Mouse (Mus musculus): ENCODE results near the gene Tmem260. TPM values are rescaled to one million over a fixed set of nuclear protein-coding genes. Genes with fewer than 3 reads are reported as not detected.

Tmem260 gene
- polyA plus RNA-seq, 1 experiment from 2014 or later = 10.0 TPM

DNA sequence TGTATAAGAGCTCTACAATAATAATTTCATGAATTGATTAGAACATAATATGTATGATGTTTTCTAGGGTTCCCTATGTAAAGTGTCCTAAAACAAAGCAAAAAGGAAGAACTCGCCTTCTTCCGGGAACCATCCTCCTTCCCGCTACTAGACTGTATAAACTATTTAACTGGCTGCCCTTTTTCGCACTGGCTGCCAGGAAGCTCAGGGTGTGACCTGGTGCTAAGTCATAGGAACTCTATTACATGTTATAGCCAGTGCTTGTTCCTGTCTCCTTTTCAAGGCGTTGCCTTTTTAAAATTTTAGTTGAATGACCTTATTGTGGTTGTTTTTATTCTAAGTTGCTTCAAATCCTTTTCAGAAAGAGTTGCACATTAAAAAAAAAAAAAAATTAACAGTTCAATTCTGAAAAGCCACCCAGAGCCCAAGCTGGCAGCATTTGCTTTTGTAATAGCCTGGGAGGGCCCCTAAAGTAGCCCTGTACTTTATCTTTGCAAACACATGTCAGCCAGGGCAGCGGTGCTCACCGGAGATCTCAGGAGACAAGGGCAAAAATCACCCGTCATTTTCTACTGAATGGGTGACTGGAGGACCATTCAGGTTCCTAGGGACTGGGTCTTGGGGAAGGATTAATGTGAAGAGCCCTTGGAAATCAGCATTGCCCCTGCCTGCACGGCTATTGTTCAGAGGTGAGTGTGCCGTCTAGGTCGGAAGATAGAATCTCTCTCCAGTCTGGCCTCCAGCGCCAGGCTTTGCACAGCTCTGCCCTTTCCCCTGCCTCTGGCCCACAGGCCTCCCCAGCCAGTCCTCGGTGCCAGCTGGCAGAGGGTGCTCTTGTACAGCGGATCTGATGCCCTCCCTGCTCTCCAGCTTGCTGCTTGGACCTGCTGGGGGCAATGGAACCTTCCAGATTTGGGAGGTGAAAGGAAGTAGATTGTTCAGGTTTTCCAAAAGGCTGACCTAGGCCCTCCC, 92.2 kb downstream of the Tmem260 start:
- Histone ChIP-seq H3K27me3 (replicated peaks; ENCODE audit: insufficient read depth, low read length) (no peaks in the 10 kb centered on the region), H3K36me3 (ENCODE audit: insufficient read depth, low read length) (no peaks in the 10 kb centered on the region), H3K4me2 (replicated peaks; ENCODE audit: low read depth, low read length) (no peak overlapping the region), H3K9ac (replicated peaks; ENCODE audit: low read depth) (no peak overlapping the region), H3K27ac (ENCODE audit: low read length) (no peak overlapping the region), H3K9me3 (ENCODE audit: low read length) (no peaks in the 10 kb centered on the region), H3K4me3 (ENCODE audit: low read depth, low read length) (no peak overlapping the region), H3K4me1 (ENCODE audit: insufficient read depth, low read depth, low read length) (no peaks in the 10 kb centered on the region)
- no peak for DNase-seq (ENCODE audit: low spot score)
- ATAC-seq = no peak
- no peak for TF ChIP-seq EP300 (IDR thresholded peaks at IDR 0.05)
- 0 out of 2 replicates have a peak, but pooled peaks have one; percentile 10 for TF ChIP-seq CTCF (IDR thresholded peaks at IDR 0.05)
- 57% methylated on average over 14 of the region's 14 CpGs for WGBS

DNA sequence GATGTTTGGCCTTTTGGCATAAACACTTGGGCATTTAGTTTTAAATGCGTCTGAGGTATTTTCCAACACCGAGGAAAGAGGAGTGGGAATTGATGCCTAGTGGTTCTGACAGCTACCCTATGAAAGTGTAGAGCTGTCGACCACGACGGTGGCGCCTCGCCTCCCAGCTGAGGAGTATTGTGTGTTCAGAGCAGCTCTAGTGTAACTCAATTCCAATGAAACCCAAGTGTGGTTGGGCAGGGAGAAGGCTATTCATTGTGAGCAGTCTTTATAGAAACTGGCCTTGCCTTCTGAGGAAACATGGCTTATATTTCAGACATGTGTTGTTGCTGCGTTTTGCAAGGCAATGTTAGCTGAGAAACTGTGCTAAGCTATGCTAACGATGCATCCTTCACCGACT, 99.2 kb downstream of the Tmem260 start:
- Histone ChIP-seq H3K4me3 (ENCODE audit: low read depth, low read length) (no peak overlapping the region), H3K9me3 (ENCODE audit: low read length) (no peaks in the 10 kb centered on the region), H3K9ac (replicated peaks; ENCODE audit: low read depth) (no peak overlapping the region), H3K36me3 (ENCODE audit: insufficient read depth, low read length) (no peaks in the 10 kb centered on the region), H3K4me1 (ENCODE audit: insufficient read depth, low read depth, low read length) (no peaks in the 10 kb centered on the region), H3K27me3 (replicated peaks; ENCODE audit: insufficient read depth, low read length) (no peaks in the 10 kb centered on the region), H3K4me2 (replicated peaks; ENCODE audit: low read depth, low read length) (no peak overlapping the region), H3K27ac (ENCODE audit: low read length) (no peak overlapping the region)
- WGBS = 75% methylated on average over 10 of the region's 10 CpGs
- no peak for DNase-seq (ENCODE audit: low spot score)
- no peak for ATAC-seq
- no peak for TF ChIP-seq EP300 (IDR thresholded peaks at IDR 0.05)
- no peak for TF ChIP-seq CTCF (IDR thresholded peaks at IDR 0.05)

DNA sequence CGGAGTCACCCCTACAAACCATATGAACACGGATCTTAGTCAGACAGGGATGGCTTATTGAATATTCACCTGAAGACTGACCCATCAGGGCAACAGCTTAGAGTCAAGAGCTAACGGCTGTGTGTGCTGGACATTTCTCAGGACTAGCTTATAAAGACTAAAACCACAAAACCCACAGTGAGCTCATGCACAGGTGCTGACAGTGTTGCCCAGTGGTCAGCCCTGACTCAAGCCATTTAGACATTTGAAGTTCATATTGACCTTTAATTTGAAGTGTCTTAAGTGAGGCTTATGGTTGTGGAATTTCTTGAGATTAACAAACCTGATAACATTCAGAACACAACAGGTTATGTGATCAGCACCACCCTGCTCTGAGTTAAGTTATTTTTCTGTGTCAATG, 100.1 kb downstream of the Tmem260 start:
- no peak for ATAC-seq
- H3K36me3 ChIP-seq (ENCODE audit: insufficient read depth, low read length) = no peaks in the 10 kb centered on the region
- H3K27ac ChIP-seq (ENCODE audit: low read length) = no peak overlapping the region
- no peak overlapping the region for H3K4me3 ChIP-seq (ENCODE audit: low read depth, low read length)
- H3K9ac ChIP-seq (replicated peaks; ENCODE audit: low read depth) = no peak overlapping the region
- TF ChIP-seq CTCF (IDR thresholded peaks at IDR 0.05) = no peak
- TF ChIP-seq EP300 (IDR thresholded peaks at IDR 0.05) = no peak
- no peak for DNase-seq (ENCODE audit: low spot score)
- H3K4me1 ChIP-seq (ENCODE audit: insufficient read depth, low read depth, low read length) = no peaks in the 10 kb centered on the region
- no peaks in the 10 kb centered on the region for H3K27me3 ChIP-seq (replicated peaks; ENCODE audit: insufficient read depth, low read length)
- WGBS = 82% methylated on average over 3 of the region's 3 CpGs
- H3K4me2 ChIP-seq (replicated peaks; ENCODE audit: low read depth, low read length) = no peak overlapping the region
- no peaks in the 10 kb centered on the region for H3K9me3 ChIP-seq (ENCODE audit: low read length)

DNA sequence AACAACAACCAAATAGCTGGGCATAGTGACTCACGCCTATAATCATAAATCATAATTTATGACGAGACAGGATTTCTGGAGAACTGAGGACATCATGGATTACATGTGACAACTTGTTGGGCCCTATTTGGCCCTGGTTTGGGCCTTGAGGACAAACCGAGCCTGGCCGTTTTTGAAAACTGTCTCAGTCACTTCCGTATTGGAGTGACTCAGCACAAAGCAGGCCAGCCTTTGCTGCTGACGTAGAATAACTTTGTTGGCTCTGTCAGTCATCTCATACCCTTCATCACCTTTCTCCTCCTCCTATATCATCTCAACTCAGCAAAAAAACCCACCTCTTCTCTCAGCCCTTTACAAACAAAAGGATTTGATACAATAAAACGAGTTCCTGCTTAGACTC, 103.8 kb downstream of the Tmem260 start:
- Histone ChIP-seq H3K36me3 (ENCODE audit: insufficient read depth, low read length) (no peaks in the 10 kb centered on the region), H3K9me3 (ENCODE audit: low read length) (no peaks in the 10 kb centered on the region), H3K4me3 (ENCODE audit: low read depth, low read length) (no peak overlapping the region), H3K27me3 (replicated peaks; ENCODE audit: insufficient read depth, low read length) (no peaks in the 10 kb centered on the region), H3K27ac (ENCODE audit: low read length) (no peak overlapping the region), H3K4me2 (replicated peaks; ENCODE audit: low read depth, low read length) (no peak overlapping the region), H3K9ac (replicated peaks; ENCODE audit: low read depth) (no peak overlapping the region), H3K4me1 (ENCODE audit: insufficient read depth, low read depth, low read length) (no peaks in the 10 kb centered on the region)
- 73% methylated on average over 7 of the region's 7 CpGs for WGBS
- no peak for ATAC-seq
- DNase-seq (ENCODE audit: low spot score) = no peak
- TF ChIP-seq EP300 (IDR thresholded peaks at IDR 0.05) = no peak
- no peak for TF ChIP-seq CTCF (IDR thresholded peaks at IDR 0.05)

DNA sequence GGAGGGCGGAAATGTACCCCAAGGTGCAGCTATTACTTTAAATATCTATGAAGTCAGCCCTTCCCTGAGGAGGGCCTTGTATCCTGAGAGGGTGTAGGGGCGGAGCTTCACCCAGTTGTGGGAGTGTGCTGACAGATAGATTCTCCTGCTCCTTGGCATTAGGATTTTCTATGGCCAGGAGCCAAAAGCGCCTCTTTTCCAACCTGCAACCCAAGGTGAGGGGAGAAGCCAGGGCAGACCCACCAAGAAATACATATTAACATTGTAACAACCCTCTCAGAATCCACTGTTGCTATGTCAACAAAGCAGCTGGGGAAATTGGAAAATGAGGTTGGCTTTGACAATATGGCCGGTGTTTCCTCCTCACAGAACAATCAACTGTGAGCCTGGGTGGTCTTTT, 107.3 kb downstream of the Tmem260 start:
- WGBS = 58% methylated on average over 4 of the region's 4 CpGs
- Histone ChIP-seq H3K9ac (replicated peaks; ENCODE audit: low read depth) (no peak overlapping the region), H3K4me1 (ENCODE audit: insufficient read depth, low read depth, low read length) (no peaks in the 10 kb centered on the region), H3K4me3 (ENCODE audit: low read depth, low read length) (no peak overlapping the region), H3K36me3 (ENCODE audit: insufficient read depth, low read length) (no peaks in the 10 kb centered on the region), H3K27me3 (replicated peaks; ENCODE audit: insufficient read depth, low read length) (no peaks in the 10 kb centered on the region), H3K9me3 (ENCODE audit: low read length) (no peaks in the 10 kb centered on the region), H3K4me2 (replicated peaks; ENCODE audit: low read depth, low read length) (no peak overlapping the region), H3K27ac (ENCODE audit: low read length) (no peak overlapping the region)
- ATAC-seq = no peak
- TF ChIP-seq CTCF (IDR thresholded peaks at IDR 0.05) = no peak
- no peak for DNase-seq (ENCODE audit: low spot score)

DNA sequence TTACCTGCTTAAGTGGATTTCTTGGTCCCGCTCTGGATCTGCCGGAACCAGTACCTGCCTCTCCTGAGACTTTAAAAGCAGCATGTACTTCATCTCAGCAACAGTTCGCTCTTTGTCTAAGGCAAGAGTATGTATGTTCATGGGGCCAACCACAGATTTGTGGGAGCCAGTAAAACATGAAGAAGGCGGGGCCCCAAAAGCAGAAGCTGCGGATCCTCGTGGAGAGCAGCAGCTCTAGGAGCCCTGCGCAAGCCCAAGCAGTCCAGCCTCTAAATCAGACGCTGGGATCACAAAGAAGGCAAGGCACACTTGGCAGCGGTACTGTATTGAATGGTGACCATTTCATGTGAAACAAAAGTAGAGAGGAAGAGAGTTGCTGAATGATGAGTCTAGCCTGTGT, 107.8 kb downstream of the Tmem260 start:
- Histone ChIP-seq H3K27ac (ENCODE audit: low read length) (no peak overlapping the region), H3K4me1 (ENCODE audit: insufficient read depth, low read depth, low read length) (no peaks in the 10 kb centered on the region), H3K9ac (replicated peaks; ENCODE audit: low read depth) (no peak overlapping the region), H3K36me3 (ENCODE audit: insufficient read depth, low read length) (no peaks in the 10 kb centered on the region), H3K9me3 (ENCODE audit: low read length) (no peaks in the 10 kb centered on the region), H3K4me2 (replicated peaks; ENCODE audit: low read depth, low read length) (no peak overlapping the region), H3K4me3 (ENCODE audit: low read depth, low read length) (no peak overlapping the region), H3K27me3 (replicated peaks; ENCODE audit: insufficient read depth, low read length) (no peaks in the 10 kb centered on the region)
- TF ChIP-seq CTCF (IDR thresholded peaks at IDR 0.05) = no peak
- TF ChIP-seq EP300 (IDR thresholded peaks at IDR 0.05) = no peak
- DNase-seq (ENCODE audit: low spot score) (no peak), ATAC-seq (no peak)
- WGBS = 75% methylated on average over 9 of the region's 9 CpGs
